Mouse (Mus musculus) heart, postnatal 0 days (tissue): ENCODE measurements at regions not wholly inside any gene's neighbourhood (a gene's known extent, or its start where the extent isn't known, plus 50 kb on each side); places are given as distances from the start of the nearest gene placed in this dataset.

Experiments used
- ATAC-seq: fragments of 200-750 bp; cut with Nextera tagmentation; 2 replicates; pipeline ENCODE4 v1.8.0; 2017; ENCODE audit warnings: low read depth, moderate number of reproducible peaks, moderate library complexity; ENCODE audit not compliant: insufficient read depth
- DNase-seq: peaks from one replicate; pipeline ENCODE4 v3.0.0-alpha.2; 2016; ENCODE audit warnings: low spot score
- H3K27ac ChIP-seq: fragments of 300-500 bp; sonication (generic); 2 replicates; pipeline ENCODE4 v1.5.1; 2014; ENCODE audit warnings: low read depth, mild to moderate bottlenecking
- H3K27me3 ChIP-seq: fragments of 300-500 bp; sonication (generic); 2 replicates; pipeline ENCODE4 v1.6.1; 2014; ENCODE audit warnings: low read length, mixed read lengths; ENCODE audit not compliant: control insufficient read depth, insufficient read depth
- H3K36me3 ChIP-seq: fragments of 300-500 bp; sonication (generic); replicated peaks from 2 replicates; pipeline ENCODE4 v1.6.1; 2014; ENCODE audit warnings: low read length, mixed read lengths; ENCODE audit not compliant: control insufficient read depth, insufficient read depth
- H3K4me1 ChIP-seq: fragments of 300-500 bp; sonication (generic); 2 replicates; pipeline ENCODE4 v1.6.1; 2014; ENCODE audit warnings: antibody characterized with exemption; ENCODE audit not compliant: control insufficient read depth, insufficient read depth
- H3K4me2 ChIP-seq: fragments of 300-500 bp; sonication (generic); 2 replicates; pipeline ENCODE4 v1.6.1; 2014; ENCODE audit warnings: low read depth, mild to moderate bottlenecking, low read length, moderate library complexity
- H3K4me3 ChIP-seq: fragments of 300-500 bp; sonication (generic); 2 replicates; pipeline ENCODE4 v1.5.1; 2014; ENCODE audit warnings: low read depth, low read length
- H3K9ac ChIP-seq: fragments of 300-500 bp; sonication (generic); replicated peaks from 2 replicates; pipeline ENCODE4 v1.6.1; 2014; ENCODE audit warnings: low read depth, low read length, mixed read lengths
- H3K9me3 ChIP-seq: fragments of 300-500 bp; sonication (generic); replicated peaks from 2 replicates; pipeline ENCODE4 v1.6.1; 2016; ENCODE audit warnings: low read length; ENCODE audit not compliant: control insufficient read depth
- CTCF ChIP-seq: IDR thresholded peaks from 2 replicates; pipeline ENCODE4 v1.5.1; 2016; ENCODE audit warnings: antibody characterized with exemption, control low read depth, low read depth
- EP300 ChIP-seq: IDR thresholded peaks from 2 replicates; pipeline ENCODE4 v1.6.1; 2016; ENCODE audit warnings: antibody characterized with exemption, low read depth
- WGBS: fragments of 180-500 bp; shearing (Covaris S2); extraction: QIAGEN DNeasy Blood & Tissue Kit; methylation state at CpG from one replicate; pipeline ENCODE4 v1.1.7; 2014; 5-methylcytosine and 5-hydroxymethylcytosine counted together

DNA sequence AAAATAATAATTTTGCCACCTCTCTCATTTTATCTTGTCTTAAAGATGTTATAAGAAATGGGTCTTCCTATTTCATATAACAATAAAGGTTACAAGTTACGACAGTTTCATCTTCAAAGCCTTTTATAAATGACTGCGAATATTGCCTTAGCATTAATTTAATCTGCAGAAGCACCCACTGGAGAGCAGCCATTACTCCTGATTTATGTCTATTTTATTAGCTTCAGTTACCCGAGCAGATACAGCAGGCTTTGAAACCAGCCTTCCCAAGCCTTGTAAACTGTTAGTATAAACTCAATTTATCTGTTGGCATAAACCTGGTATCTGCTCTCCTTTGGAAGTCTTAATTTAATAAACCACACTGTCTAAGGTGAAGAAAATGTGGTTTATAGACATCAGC is 2851.6 kb upstream of the Gm6569 start:
- DNase-seq: no peak
- Histone ChIP-seq H3K4me2 (no peak overlapping the region), H3K9ac (no peak overlapping the region), H3K9me3 (no peaks in the 10 kb centered on the region), H3K27me3 (no peaks in the 10 kb centered on the region), H3K27ac (no peak overlapping the region), H3K4me3 (no peak overlapping the region), H3K36me3 (no peaks in the 10 kb centered on the region), H3K4me1 (no peaks in the 10 kb centered on the region)
- WGBS: 71% methylated on average over 3 of the region's 3 CpGs
- no peak for TF ChIP-seq EP300
- no peak for TF ChIP-seq CTCF
- ATAC-seq: no peak

DNA sequence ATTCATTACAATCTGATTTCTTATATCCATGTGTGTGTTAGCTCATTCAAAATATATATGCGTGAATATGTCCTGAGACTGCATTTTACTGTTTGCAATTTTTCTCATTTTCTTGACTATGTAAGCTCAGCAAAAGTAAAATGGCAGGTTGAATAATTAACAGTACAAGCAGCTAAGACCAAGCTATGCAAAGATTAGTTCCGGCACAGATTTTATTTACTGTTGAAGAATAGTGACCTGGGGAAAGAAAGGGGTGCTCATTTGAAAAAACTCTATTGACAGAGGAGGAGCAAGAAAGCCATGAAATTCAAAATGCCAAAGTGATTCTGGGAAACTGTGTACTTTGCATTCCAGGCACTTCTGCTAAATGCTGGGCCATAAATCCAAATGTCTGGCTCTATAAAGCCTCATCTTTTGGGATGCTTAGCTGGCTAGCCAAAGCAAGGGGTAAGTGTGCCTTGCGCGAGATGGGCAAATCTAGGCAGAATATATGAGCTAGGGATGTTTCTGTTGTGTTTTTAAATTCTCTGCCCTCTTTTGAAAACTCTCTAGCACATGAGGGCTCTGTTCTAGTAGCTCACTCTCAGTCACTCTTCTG is 2846.3 kb upstream of the Gm6569 start:
- TF ChIP-seq CTCF: no peak
- no peak for TF ChIP-seq EP300
- Histone ChIP-seq H3K9ac (no peak overlapping the region), H3K4me1 (no peaks in the 10 kb centered on the region), H3K27ac (no peak overlapping the region), H3K4me3 (no peak overlapping the region), H3K36me3 (no peaks in the 10 kb centered on the region), H3K4me2 (no peak overlapping the region), H3K9me3 (no peaks in the 10 kb centered on the region), H3K27me3 (no peaks in the 10 kb centered on the region)
- 86% methylated on average over 4 of the region's 4 CpGs for WGBS
- no peak for DNase-seq
- ATAC-seq: no peak

DNA sequence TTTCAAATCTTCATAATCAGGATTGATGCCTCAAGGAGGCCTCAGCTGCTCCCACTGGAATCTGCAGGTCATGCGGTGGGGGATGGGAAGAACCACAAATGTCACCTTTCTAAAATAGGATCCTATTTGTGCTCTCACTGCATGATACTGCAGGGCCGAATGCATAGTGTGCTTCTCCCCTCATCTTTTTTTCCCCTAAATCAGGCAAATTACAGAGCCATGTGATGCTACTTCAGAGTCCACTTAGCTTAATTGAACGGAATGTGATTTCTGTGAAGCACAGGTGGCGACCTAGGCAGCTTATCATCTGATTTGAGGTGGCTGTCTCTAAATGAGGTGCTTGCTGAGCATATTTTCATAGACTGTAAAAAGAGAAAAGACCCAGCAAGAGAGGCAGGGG is 2841.0 kb upstream of the Gm6569 start:
- H3K9ac ChIP-seq: no peak overlapping the region
- no peaks in the 10 kb centered on the region for H3K4me1 ChIP-seq
- H3K36me3 ChIP-seq: no peaks in the 10 kb centered on the region
- no peak for DNase-seq
- H3K4me3 ChIP-seq: no peak overlapping the region
- no peaks in the 10 kb centered on the region for H3K27me3 ChIP-seq
- TF ChIP-seq CTCF (no peak), EP300 (no peak)
- no peak overlapping the region for H3K4me2 ChIP-seq
- H3K9me3 ChIP-seq: no peaks in the 10 kb centered on the region
- 68% methylated on average over 4 of the region's 4 CpGs for WGBS
- no peak overlapping the region for H3K27ac ChIP-seq
- ATAC-seq: no peak

DNA sequence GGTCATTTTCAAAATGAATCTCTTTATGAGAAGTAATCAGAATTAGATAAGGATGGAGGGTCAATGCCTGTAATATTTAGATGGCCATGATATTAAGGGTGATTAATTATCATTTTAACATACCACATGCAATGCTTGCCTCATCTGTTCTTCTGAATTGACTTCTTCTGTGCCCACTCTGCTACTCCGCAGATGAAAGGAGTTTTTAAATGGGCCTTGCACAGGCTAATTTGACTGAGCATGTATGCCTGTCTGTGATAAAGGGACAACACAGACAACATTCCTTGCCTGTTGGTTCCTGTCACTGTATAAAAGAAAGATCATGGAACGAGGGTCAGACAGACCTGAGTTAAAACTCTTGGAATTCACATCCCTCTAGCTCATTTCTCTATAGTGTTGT is 2824.0 kb upstream of the Gm6569 start:
- Histone ChIP-seq H3K4me1 (no peaks in the 10 kb centered on the region), H3K27me3 (no peaks in the 10 kb centered on the region), H3K4me3 (no peak overlapping the region), H3K4me2 (no peak overlapping the region), H3K27ac (no peak overlapping the region), H3K36me3 (no peaks in the 10 kb centered on the region), H3K9ac (no peak overlapping the region), H3K9me3 (no peaks in the 10 kb centered on the region)
- DNase-seq (no peak), ATAC-seq (no peak)
- no peak for TF ChIP-seq CTCF
- 62% methylated on average over 2 of the region's 2 CpGs for WGBS

DNA sequence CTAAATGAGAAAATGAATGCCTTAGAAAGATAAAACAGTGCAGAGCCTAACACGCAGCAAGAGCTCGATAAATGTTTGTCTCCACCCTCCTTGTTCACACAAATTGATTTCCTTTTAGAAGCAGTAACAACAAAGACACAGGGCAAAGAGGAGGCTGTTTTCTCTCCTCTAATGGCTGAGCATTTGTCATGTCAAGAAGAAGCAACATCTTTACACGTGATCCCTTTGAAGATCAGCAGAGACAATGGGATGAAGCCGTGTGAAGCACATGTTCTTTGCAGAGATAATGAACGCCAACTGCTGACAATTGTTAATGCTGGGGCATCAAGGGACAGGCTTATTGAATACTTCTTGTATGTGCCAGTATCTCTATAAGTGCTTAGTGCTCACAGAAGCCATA is 2823.6 kb upstream of the Gm6569 start:
- H3K4me3 ChIP-seq: no peak overlapping the region
- TF ChIP-seq EP300 (no peak), CTCF (no peak)

DNA sequence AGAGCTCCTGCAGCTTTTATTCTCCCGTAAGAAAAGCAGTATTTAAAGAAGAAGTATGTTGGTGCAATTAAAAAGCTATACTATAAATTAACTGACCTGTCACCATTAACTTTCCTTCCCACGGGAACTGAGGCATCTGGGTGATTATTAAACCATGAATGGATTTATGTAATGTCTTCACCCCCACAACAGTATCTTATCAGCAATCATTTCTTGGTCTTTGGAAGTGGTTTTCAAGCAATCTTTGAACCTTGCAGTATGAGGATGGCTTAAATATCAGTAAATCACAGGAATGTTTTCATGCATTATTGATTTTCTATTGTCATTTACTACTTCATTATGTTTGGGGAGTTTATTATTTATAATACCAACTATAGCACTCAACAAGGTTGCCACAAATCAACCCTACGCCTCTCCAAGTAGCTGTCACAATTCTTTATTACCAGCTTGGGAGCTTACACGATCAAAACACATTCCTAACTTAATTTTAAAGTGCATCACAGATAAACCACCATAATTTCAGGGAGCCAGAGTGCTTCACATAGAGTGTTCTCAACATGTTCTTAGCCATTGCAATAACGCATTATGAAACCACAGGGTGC is 2780.0 kb upstream of the Gm6569 start:
- DNase-seq (no peak), ATAC-seq (no peak)
- no peaks in the 10 kb centered on the region for H3K4me1 ChIP-seq
- H3K27me3 ChIP-seq: no peaks in the 10 kb centered on the region
- H3K9ac ChIP-seq: no peak overlapping the region
- no peaks in the 10 kb centered on the region for H3K36me3 ChIP-seq
- 57% methylated on average over 5 of the region's 5 CpGs for WGBS
- no peak overlapping the region for H3K27ac ChIP-seq
- no peak overlapping the region for H3K4me3 ChIP-seq
- H3K9me3 ChIP-seq: no peaks in the 10 kb centered on the region
- TF ChIP-seq EP300 (no peak), CTCF (no peak)
- no peak overlapping the region for H3K4me2 ChIP-seq

More for the DNA sequence above, 2823.6 kb upstream of the Gm6569 start:
- Histone ChIP-seq H3K27me3 (no peaks in the 10 kb centered on the region), H3K36me3 (no peaks in the 10 kb centered on the region), H3K9ac (no peak overlapping the region), H3K4me2 (no peak overlapping the region), H3K9me3 (no peaks in the 10 kb centered on the region), H3K4me1 (no peaks in the 10 kb centered on the region), H3K27ac (no peak overlapping the region)
- WGBS: 69% methylated on average over 5 of the region's 5 CpGs
- ATAC-seq (no peak), DNase-seq (no peak)
